Mouse (Mus musculus): ENCODE results near the gene Olfr223. TPM values are rescaled to one million over a fixed set of nuclear protein-coding genes. Genes with fewer than 3 reads are reported as not detected.

Olfr223 gene
- total RNA-seq (2014; fragmentation: Nextera tagmentation) = not detected in 2 replicates
- not detected in 2 replicates for total RNA-seq (2017)

- ATAC-seq (replicated peaks; ENCODE audit: poor library complexity, severe bottlenecking) = no peak
Observed at GRCm38 (mm10) chr11:59593189-59593588, at the start of gene Olfr223. Gene Olfr223 (minus strand): TSS chr11:59593289.

- no peak for ATAC-seq (replicated peaks; ENCODE audit: poor library complexity, severe bottlenecking)
Observed at GRCm38 (mm10) chr11:59642420-59642819, 49.3 kb upstream of the Olfr223 start.

GRCm38 (mm10) chr11:59641227-59641626 is 48.1 kb upstream of the Olfr223 start:
- ATAC-seq (replicated peaks; ENCODE audit: poor library complexity, severe bottlenecking) = no peak

GRCm38 (mm10) chr11:59639957-59640643 is 47.0 kb upstream of the Olfr223 start:
- ATAC-seq (replicated peaks; ENCODE audit: poor library complexity, severe bottlenecking) = no peak

GRCm38 (mm10) chr11:59636695-59637414 is 43.8 kb upstream of the Olfr223 start:
- peak; percentile 96 for ATAC-seq (replicated peaks; ENCODE audit: poor library complexity, severe bottlenecking)

GRCm38 (mm10) chr11:59635821-59636694 is 43.0 kb upstream of the Olfr223 start:
- no peak for ATAC-seq (replicated peaks; ENCODE audit: poor library complexity, severe bottlenecking)

- ATAC-seq (replicated peaks; ENCODE audit: poor library complexity, severe bottlenecking) = no peak
Observed at GRCm38 (mm10) chr11:59635251-59635795, 42.2 kb upstream of the Olfr223 start.

GRCm38 (mm10) chr11:59634001-59634660 is 41.0 kb upstream of the Olfr223 start:
- no peak for ATAC-seq (replicated peaks; ENCODE audit: poor library complexity, severe bottlenecking)

GRCm38 (mm10) chr11:59633037-59633436 is 39.9 kb upstream of the Olfr223 start:
- peak; percentile 70 for ATAC-seq (replicated peaks; ENCODE audit: poor library complexity, severe bottlenecking)

- no peak for ATAC-seq (replicated peaks; ENCODE audit: poor library complexity, severe bottlenecking)
Observed at GRCm38 (mm10) chr11:59631980-59632379, 38.9 kb upstream of the Olfr223 start.

- ATAC-seq (replicated peaks; ENCODE audit: poor library complexity, severe bottlenecking) = no peak
Observed at GRCm38 (mm10) chr11:59629871-59630270, 36.8 kb upstream of the Olfr223 start.

- no peak for ATAC-seq (replicated peaks; ENCODE audit: poor library complexity, severe bottlenecking)
Observed at GRCm38 (mm10) chr11:59628177-59628576, 35.1 kb upstream of the Olfr223 start.

GRCm38 (mm10) chr11:59626192-59626591 is 33.1 kb upstream of the Olfr223 start:
- no peak for ATAC-seq (replicated peaks; ENCODE audit: poor library complexity, severe bottlenecking)

GRCm38 (mm10) chr11:59624017-59624630 is 31.0 kb upstream of the Olfr223 start:
- ATAC-seq (replicated peaks; ENCODE audit: poor library complexity, severe bottlenecking) = peak; percentile 88

- ATAC-seq (replicated peaks; ENCODE audit: poor library complexity, severe bottlenecking) = no peak
Observed at GRCm38 (mm10) chr11:59622214-59622613, 29.1 kb upstream of the Olfr223 start.

GRCm38 (mm10) chr11:59616986-59617385 is 23.9 kb upstream of the Olfr223 start:
- ATAC-seq (replicated peaks; ENCODE audit: poor library complexity, severe bottlenecking) = peak; percentile 86

GRCm38 (mm10) chr11:59614120-59614519 is 21.0 kb upstream of the Olfr223 start:
- no peak for ATAC-seq (replicated peaks; ENCODE audit: poor library complexity, severe bottlenecking)

- ATAC-seq (replicated peaks; ENCODE audit: poor library complexity, severe bottlenecking) = no peak
Observed at GRCm38 (mm10) chr11:59611646-59612045, 18.6 kb upstream of the Olfr223 start.

GRCm38 (mm10) chr11:59602287-59602686 is 9.2 kb upstream of the Olfr223 start:
- ATAC-seq (replicated peaks; ENCODE audit: poor library complexity, severe bottlenecking) = no peak
